Mouse (Mus musculus) kidney, postnatal 0 days (tissue): ENCODE measurements around the gene Fbxo48. TPM values are rescaled to one million over a fixed set of nuclear protein-coding genes. Genes with fewer than 3 reads are reported as not detected.

Experiments used
- ATAC-seq: fragments of 200-750 bp; cut with Nextera tagmentation; replicated peaks from 2 replicates; pipeline ENCODE4 v1.8.0; 2017; ENCODE audit warnings: low read depth, moderate number of reproducible peaks, moderate TSS enrichment, moderate library complexity; ENCODE audit not compliant: low FRiP score
- DNase-seq: peaks from one replicate; pipeline ENCODE4 v3.0.0-alpha.2; 2016; ENCODE audit warnings: low spot score
- H3K27ac ChIP-seq: fragments of 300-500 bp; sonication (generic); 2 replicates; pipeline ENCODE4 v1.5.1; 2014; ENCODE audit warnings: mild to moderate bottlenecking
- H3K27me3 ChIP-seq: fragments of 300-500 bp; sonication (generic); 2 replicates; pipeline ENCODE4 v1.6.1; 2014; ENCODE audit warnings: low read length, mixed read lengths; ENCODE audit not compliant: insufficient read depth
- H3K36me3 ChIP-seq: fragments of 300-500 bp; sonication (generic); 2 replicates; pipeline ENCODE4 v1.6.1; 2014; ENCODE audit warnings: low read length, mixed read lengths; ENCODE audit not compliant: insufficient read depth
- H3K4me1 ChIP-seq: fragments of 300-500 bp; sonication (generic); replicated peaks from 2 replicates; pipeline ENCODE4 v1.6.1; 2014; ENCODE audit warnings: antibody characterized with exemption, low read length, mixed read lengths; ENCODE audit not compliant: insufficient read depth
- H3K4me2 ChIP-seq: fragments of 300-500 bp; sonication (generic); 2 replicates; pipeline ENCODE4 v1.6.1; 2014; ENCODE audit warnings: mild to moderate bottlenecking, low read length, moderate library complexity, mixed read lengths
- H3K4me3 ChIP-seq: fragments of 300-500 bp; sonication (generic); replicated peaks from 2 replicates; pipeline ENCODE4 v1.5.1; 2014; ENCODE audit warnings: low read depth, low read length
- H3K9ac ChIP-seq: fragments of 300-500 bp; sonication (generic); 2 replicates; pipeline ENCODE4 v1.6.1; 2014; ENCODE audit warnings: low read depth, low read length
- H3K9me3 ChIP-seq: fragments of 300-500 bp; sonication (generic); replicated peaks from 2 replicates; pipeline ENCODE4 v1.6.1; 2016; ENCODE audit warnings: low read length, inconsistent platforms, mixed read lengths
- CTCF ChIP-seq: IDR thresholded peaks from 2 replicates; pipeline ENCODE4 v1.5.1; 2016; ENCODE audit warnings: antibody characterized with exemption, low read depth, mild to moderate bottlenecking, moderate library complexity
- WGBS: fragments of 180-500 bp; shearing (Covaris S2); extraction: QIAGEN DNeasy Blood & Tissue Kit; methylation state at CpG from one replicate; pipeline ENCODE4 v1.1.7; 2014; 5-methylcytosine and 5-hydroxymethylcytosine counted together
- polyA plus RNA-seq: library from polyadenylated mRNA; unstranded; fragments of >200 nt; fragmentation: Nextera tagmentation; extraction: Ambion mirVana; gene quantifications from 2 replicates; pipeline ENCODE4 v1.2.1, GENCODE M21; 2015

The Fbxo48 gene
- polyA plus RNA-seq, 1 experiment from 2014 or later = 0.42 TPM

DNA sequence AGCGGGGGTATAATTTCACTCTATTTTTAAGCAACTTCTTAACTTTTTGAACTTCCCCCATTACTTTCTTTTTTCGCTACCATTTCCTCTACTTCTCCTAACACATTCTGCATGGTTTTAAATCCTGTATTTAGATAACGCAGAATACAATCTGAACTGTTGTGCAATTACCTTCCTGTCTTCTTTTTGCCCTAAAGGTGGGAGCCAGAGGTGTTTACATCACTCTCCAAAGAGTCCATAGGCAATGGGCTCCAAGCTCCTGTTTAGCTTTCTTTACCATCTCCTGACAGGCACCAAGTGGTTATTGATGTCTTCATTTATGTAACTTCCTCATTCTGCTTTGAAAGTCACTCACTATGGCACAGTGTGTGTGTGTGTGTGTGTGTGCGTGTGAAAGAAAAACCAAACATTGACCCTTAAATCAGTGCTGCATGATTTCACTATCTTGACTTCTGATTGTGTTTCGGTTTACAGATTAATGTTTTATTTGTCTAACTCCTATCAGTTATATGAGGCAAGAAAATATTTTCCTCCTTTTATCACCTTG is 27.1 kb downstream of the Fbxo48 start:
- ATAC-seq (no peak), DNase-seq (no peak)
- Histone ChIP-seq H3K9ac (no peak overlapping the region), H3K4me2 (no peak overlapping the region), H3K36me3 (no peaks in the 10 kb centered on the region), H3K27ac (no peak overlapping the region), H3K27me3 (no peaks in the 10 kb centered on the region), H3K9me3 (no peaks in the 10 kb centered on the region), H3K4me3 (no peak overlapping the region), H3K4me1 (no peaks in the 10 kb centered on the region)
- 82% methylated on average over 5 of the region's 5 CpGs for WGBS
- TF ChIP-seq CTCF = no peak

DNA sequence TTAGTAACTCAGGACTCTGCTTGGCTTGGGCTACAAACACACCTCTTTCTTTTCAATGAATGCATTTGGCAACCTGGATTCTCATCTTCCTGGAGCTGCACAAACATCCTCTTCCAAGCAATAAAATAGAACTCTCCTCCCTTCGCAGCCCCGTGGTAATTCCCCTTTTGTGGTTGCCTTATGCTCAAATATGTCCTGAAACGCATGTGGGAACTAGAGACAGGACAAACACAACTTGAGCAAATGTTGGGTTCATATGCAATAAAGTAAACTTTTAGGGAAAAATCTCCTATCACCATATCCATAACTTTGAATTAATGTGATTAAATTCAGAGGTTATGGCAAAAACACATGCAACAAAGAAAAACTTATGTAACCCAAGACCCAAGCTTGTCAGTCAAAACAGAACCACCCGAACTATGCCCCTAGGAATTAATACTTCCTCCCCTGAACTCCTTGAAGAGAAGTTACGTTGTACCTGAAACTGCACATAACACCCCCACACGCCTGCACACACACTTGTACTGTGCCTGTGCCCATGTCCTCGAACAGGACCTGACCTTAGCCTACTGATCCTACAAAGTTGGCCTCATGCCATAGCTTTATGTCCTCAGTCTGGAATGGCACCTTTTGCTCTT is 35.5 kb downstream of the Fbxo48 start:
- TF ChIP-seq CTCF = no peak
- no peak overlapping the region for H3K4me2 ChIP-seq
- DNase-seq = no peak
- no peaks in the 10 kb centered on the region for H3K4me1 ChIP-seq
- no peaks in the 10 kb centered on the region for H3K27me3 ChIP-seq
- H3K36me3 ChIP-seq = no peaks in the 10 kb centered on the region
- H3K27ac ChIP-seq = no peak overlapping the region
- H3K4me3 ChIP-seq = no peak overlapping the region
- H3K9ac ChIP-seq = no peak overlapping the region
- ATAC-seq = no peak
- 69% methylated on average over 7 of the region's 7 CpGs for WGBS
- no peaks in the 10 kb centered on the region for H3K9me3 ChIP-seq

DNA sequence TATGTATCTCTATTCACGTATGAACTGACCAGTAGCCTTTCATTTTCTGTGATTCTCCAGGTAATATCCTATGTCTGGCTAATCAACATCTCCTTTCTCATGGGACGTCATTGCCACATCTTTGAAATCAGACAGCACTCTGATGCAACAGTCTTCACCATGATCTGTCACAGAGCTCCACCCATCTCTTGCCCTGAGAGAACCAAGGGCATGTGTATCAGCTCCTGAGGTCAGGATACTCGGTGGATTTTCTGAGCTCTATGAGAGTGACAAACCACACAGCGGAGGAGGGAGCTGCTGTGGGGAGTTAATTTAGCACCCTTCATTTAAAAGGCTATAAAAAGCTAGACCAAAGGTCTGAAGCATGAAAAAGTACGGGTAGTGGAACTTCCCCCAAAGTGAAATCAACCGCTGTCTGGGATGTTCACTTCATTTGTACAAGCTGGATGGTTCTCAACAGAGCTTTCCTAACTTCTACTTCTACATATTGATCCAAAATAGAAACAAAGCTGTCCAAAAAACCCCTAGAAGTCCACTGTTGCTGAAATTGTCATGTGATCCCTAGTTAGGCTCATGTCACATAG is 36.7 kb downstream of the Fbxo48 start:
- Histone ChIP-seq H3K9me3 (no peaks in the 10 kb centered on the region), H3K27me3 (no peaks in the 10 kb centered on the region), H3K27ac (no peak overlapping the region), H3K4me1 (no peaks in the 10 kb centered on the region), H3K9ac (no peak overlapping the region), H3K4me2 (no peak overlapping the region), H3K4me3 (no peak overlapping the region), H3K36me3 (no peaks in the 10 kb centered on the region)
- ATAC-seq (no peak), DNase-seq (no peak)
- TF ChIP-seq CTCF = no peak
- 46% methylated on average over 6 of the region's 6 CpGs for WGBS

DNA sequence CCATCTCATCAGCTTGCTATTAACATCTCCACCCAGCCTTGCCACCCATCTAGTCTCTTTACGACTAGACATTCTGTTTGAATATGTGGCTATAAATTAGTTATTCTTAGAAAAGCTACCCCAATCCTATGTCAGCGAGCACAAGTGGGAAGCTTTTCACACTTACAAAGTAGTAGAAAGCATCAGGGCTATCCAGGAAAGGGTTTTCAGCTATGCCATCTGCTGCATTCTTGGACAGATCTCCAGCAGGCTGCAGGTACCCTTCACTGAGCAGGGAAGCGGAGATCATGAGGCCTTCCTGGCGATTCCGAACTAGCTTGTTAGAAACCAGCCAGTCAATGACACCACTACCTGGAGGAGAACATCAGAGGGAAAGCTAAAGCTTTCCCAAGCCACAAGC is 38.7 kb downstream of the Fbxo48 start:
- DNase-seq = no peak
- Histone ChIP-seq H3K4me3 (no peak overlapping the region), H3K4me2 (no peak overlapping the region), H3K4me1 (no peaks in the 10 kb centered on the region), H3K36me3 (no peaks in the 10 kb centered on the region), H3K9ac (no peak overlapping the region), H3K9me3 (no peaks in the 10 kb centered on the region), H3K27me3 (no peaks in the 10 kb centered on the region), H3K27ac (no peak overlapping the region)
- WGBS = 77% methylated on average over 5 of the region's 5 CpGs
- ATAC-seq = no peak
- TF ChIP-seq CTCF = no peak

DNA sequence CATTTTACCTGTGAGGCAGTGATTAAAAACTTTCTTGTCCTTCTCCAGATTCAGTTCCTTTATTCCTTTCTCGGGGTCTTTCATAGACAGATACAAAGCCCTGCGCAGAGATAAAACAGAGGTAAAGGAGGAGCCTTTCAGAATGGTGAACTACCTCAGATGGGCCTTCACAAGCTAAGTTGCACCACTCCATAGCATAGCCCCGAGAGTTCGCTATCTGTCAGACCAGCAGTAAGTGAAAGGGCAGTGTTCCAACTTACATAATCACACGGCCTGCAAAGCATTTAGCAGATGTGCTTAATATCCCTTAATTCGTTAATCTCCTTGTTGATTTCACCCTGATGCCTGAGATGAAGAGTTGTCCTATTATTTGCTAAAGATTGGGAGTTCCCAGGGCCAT is 41.7 kb downstream of the Fbxo48 start:
- H3K9me3 ChIP-seq = no peaks in the 10 kb centered on the region
- H3K4me1 ChIP-seq = no peaks in the 10 kb centered on the region
- H3K27me3 ChIP-seq = no peaks in the 10 kb centered on the region
- DNase-seq (no peak), ATAC-seq (no peak)
- H3K36me3 ChIP-seq = no peaks in the 10 kb centered on the region
- H3K4me3 ChIP-seq = no peak overlapping the region
- WGBS = 79% methylated on average over 6 of the region's 6 CpGs
- H3K4me2 ChIP-seq = no peak overlapping the region
- TF ChIP-seq CTCF = no peak
- H3K9ac ChIP-seq = no peak overlapping the region
- H3K27ac ChIP-seq = no peak overlapping the region

DNA sequence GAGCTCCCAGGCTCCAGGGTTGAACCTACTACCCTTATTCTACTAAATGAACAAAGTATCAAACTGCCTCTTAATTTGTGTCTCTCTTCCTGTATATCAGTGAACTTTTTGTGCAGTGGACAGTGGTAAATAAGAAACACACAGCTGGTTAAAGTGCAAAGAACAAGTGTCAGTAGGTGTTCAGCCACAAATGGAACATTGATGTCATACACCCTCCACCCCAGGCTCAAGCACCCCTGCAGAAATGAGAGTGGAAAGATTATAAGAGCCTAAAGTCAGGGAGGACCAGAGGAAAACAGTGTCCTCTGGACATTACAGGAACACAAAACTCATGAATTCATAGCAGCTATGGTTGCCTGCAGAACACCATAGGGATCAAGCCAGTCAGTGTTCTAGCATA is 45.6 kb downstream of the Fbxo48 start:
- Histone ChIP-seq H3K4me2 (no peak overlapping the region), H3K4me1 (no peaks in the 10 kb centered on the region), H3K27me3 (no peaks in the 10 kb centered on the region), H3K27ac (no peak overlapping the region), H3K4me3 (no peak overlapping the region), H3K9ac (no peak overlapping the region), H3K9me3 (no peaks in the 10 kb centered on the region), H3K36me3 (no peaks in the 10 kb centered on the region)
- DNase-seq (no peak), ATAC-seq (no peak)
- TF ChIP-seq CTCF = no peak
